Comparison of ENCODE assay signal across 19 mouse cellular contexts in genomic region chr2:156589481-156589880, GRCm38 (mm10).
"Had no signal": no experiment of that assay in that cellular context is flagged by ENCODE, and none has a peak within 500 bp of the region (broad histone marks: within the 10 kb centered on the region; RNA-seq: fewer than 3 reads in every experiment).

No protein-coding gene starts in this region.

- H3K27me3 ChIP-seq: kidney, embryonic 15.5 days; midbrain, embryonic 12.5 days; midbrain, embryonic 15.5 days; neural tube, embryonic 12.5 days; neural tube, embryonic 15.5 days; stomach, embryonic 15.5 days had no signal

- DNase-seq: kidney, adult 8-10 months; kidney, postnatal 10 days; kidney, postnatal 36 days; layer of hippocampus, postnatal 36 days; liver, embryonic 13.5 days; lung, adult 2 months; lung, postnatal 14 days; lung, postnatal 4 days; retina, postnatal 1 day; right cerebral cortex, postnatal 25 days; spleen, adult 18-20 months; thymus, postnatal 25 days had no signal

- H3K36me3 ChIP-seq: kidney, embryonic 15.5 days; liver, embryonic 13.5 days; midbrain, embryonic 12.5 days; midbrain, embryonic 15.5 days; neural tube, embryonic 12.5 days; neural tube, embryonic 15.5 days; stomach, embryonic 15.5 days had no signal

- H3K4me3 ChIP-seq: kidney, embryonic 15.5 days; left cerebral cortex, adult 2 months; liver, embryonic 13.5 days; midbrain, embryonic 12.5 days; midbrain, embryonic 15.5 days; neural tube, embryonic 12.5 days; neural tube, embryonic 15.5 days; stomach, embryonic 15.5 days had no signal

- H3K27ac ChIP-seq: kidney, embryonic 15.5 days; left cerebral cortex, adult 2 months; liver, embryonic 13.5 days; midbrain, embryonic 12.5 days; midbrain, embryonic 15.5 days; neural tube, embryonic 12.5 days; neural tube, embryonic 15.5 days; stomach, embryonic 15.5 days had no signal

- H3K9me3 ChIP-seq: kidney, embryonic 15.5 days; liver, embryonic 13.5 days; midbrain, embryonic 12.5 days; midbrain, embryonic 15.5 days; neural tube, embryonic 12.5 days; neural tube, embryonic 15.5 days; stomach, embryonic 15.5 days had no signal

- H3K4me1 ChIP-seq: kidney, embryonic 15.5 days; liver, embryonic 13.5 days; stomach, embryonic 15.5 days had no signal

- ATAC-seq: midbrain, embryonic 15.5 days had no signal
